Mouse (Mus musculus) gastrocnemius, postnatal 36 days (tissue): ENCODE data around the gene Fut8. TPM values are rescaled to one million over a fixed set of nuclear protein-coding genes. Genes with fewer than 3 reads are reported as not detected.
"Not testable (repeated sequence)": the region's sequence is repeated elsewhere in the genome, so short reads cannot be mapped to it uniquely, and the experiment has no call there.

ENCODE experiments used
- DNase-seq, 2 experiments: peaks; one replicate each; pipeline ENCODE4 v3.0.0; 2022
- intact Hi-C: fragments of 180-260 bp; cut with DNase I; formaldehyde crosslinking; loops from one replicate; pipeline ENCODE4 v1.15.1; 2025
- total RNA-seq, 2 experiments: library from RNA; stranded (reverse); gene quantifications; 2 replicates each; pipeline ENCODE4 v1.2.3; 2021

The Fut8 gene
- total RNA-seq, 2 experiments from 2014 or later: 13.1 to 13.4 TPM

GRCm38 (mm10) chr12:77216511-77217192 lies 21.3 kb upstream of the Fut8 start:
- intact Hi-C loops: no loop called here
- DNase-seq: no peak

DNA sequence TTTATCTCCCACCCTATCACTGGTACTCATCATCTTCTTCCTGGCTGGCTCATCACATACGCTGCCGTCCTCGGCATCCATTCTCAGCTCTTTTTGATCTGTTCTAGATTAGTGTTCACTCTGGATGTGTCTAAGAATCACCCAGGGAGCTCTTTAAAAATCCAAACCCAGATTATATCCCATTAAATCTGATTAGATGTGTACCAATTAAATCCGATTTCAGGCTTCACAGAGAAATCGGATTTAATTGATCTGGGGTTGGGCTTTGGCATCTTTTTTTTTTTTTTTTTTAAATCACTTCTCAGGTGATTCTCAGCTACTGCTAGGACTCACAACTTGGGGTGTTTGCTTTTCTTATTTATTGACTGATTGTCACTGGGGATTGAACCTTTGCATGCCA lies 17.3 kb upstream of the Fut8 start:
- intact Hi-C loops: no loop called here
- DNase-seq: no peak

GRCm38 (mm10) chr12:77222272-77222874 lies 15.6 kb upstream of the Fut8 start:
- intact Hi-C loops: no loop called here

GRCm38 (mm10) chr12:77223595-77223994 lies 14.3 kb upstream of the Fut8 start:
- no peak for DNase-seq
- intact Hi-C loops: no loop called here

More at GRCm38 (mm10) chr12:77222272-77222874, 15.6 kb upstream of the Fut8 start:
- no peak for DNase-seq

GRCm38 (mm10) chr12:77224121-77224520 lies 13.8 kb upstream of the Fut8 start:
- intact Hi-C loops: no loop called here
- DNase-seq: no peak

- intact Hi-C loops: no loop called here
- DNase-seq: no peak
These were observed 13.0 kb upstream of the Fut8 start for GRCm38 (mm10) chr12:77224891-77225290.

- intact Hi-C loops: no loop called here
These were observed 12.2 kb upstream of the Fut8 start for GRCm38 (mm10) chr12:77225727-77226126.

DNA sequence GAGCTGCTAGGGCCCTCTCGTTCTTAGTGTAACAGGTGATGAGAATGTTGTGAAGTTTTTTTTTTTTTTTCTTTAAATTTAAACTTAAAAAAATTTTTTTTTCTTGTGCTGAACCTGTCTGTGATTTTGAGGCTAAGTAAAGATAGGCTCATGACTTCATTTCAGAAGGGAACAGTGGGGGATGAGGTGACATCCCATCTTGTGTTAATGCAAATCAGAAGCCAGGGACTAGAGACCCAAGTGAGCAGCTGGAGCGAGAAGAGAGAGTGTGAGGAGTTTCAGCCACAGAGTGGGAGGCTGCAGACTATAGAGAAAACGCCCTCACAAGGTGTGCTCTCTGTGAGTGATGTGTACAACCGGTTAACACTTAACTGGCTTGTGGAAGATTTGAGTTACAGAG lies 2.0 kb upstream of the Fut8 start:
- intact Hi-C loops: loop anchor here (10.0 kb wide), 1 partner anchor 231 kb away; no protein-coding TSS in a partner anchor
- no peak for DNase-seq

More at GRCm38 (mm10) chr12:77225727-77226126, 12.2 kb upstream of the Fut8 start:
- no peak for DNase-seq

DNA sequence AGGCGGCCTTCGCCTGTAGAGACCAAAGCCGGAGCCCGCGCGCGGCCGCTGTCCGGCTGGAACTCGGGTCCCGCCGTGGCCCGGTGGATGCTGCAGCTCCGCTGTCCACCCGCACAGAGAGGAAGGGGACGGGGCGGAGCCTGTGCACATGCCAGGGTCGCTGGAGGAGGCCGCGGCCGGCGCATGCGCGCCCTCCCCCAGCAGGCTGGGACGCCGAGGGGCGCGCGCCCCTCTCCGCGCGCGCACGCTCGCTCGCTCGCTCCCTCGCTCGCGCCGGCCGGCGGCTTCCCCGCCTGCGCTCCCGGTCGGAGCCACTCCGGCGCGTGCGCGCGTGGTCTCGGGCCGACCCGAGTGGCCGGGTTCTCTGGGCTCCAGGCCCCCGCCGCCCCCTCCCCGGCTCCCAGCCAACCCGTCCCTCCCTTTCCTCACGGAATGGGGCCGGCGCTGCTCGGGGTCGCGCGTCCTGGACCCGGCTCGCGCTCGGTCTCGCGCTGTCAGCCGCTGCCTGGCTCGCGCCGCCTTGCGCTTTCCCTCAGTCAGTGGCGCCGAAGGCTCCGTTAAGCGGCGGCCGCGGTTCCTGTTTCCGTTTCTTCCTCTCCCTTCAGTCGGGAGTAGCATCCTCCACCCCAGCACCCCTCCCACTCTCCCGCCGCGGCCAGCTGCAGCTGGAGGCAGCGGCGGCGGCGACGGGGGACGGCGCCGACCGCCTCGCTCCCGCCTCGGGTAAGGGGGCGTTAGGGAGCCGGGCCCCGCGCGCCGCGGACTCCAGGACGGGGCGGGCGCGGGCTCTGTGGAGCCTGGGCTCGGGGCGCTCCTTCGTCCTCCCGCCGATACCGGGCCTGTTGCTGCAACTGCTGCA lies 835 bp downstream of the Fut8 start:
- intact Hi-C loops: loop anchor here (10.0 kb wide), 1 partner anchor 234 kb away; no protein-coding TSS in a partner anchor
- DNase-seq: peak; percentile 90 to 91

GRCm38 (mm10) chr12:77239390-77240061 lies 1.6 kb downstream of the Fut8 start:
- DNase-seq: no peak
- intact Hi-C loops: loop anchor here (5.0 to 10.0 kb wide), 3 partner anchors 235 to 428 kb away; no protein-coding TSS in a partner anchor

GRCm38 (mm10) chr12:77240372-77240771 lies 2.4 kb downstream of the Fut8 start:
- intact Hi-C loops: loop anchor here (5.0 to 10.0 kb wide), 2 partner anchors 324 to 427 kb away; no protein-coding TSS in a partner anchor
- DNase-seq: no peak

- intact Hi-C loops: loop anchor here (5.0 to 10.0 kb wide), 2 partner anchors 324 to 426 kb away; no protein-coding TSS in a partner anchor
- DNase-seq: no peak
These were observed 2.9 kb downstream of the Fut8 start for GRCm38 (mm10) chr12:77240839-77241238.

GRCm38 (mm10) chr12:77262650-77263049 lies 24.7 kb downstream of the Fut8 start:
- DNase-seq: no peak
- intact Hi-C loops: no loop called here

GRCm38 (mm10) chr12:77263816-77264215 lies 25.9 kb downstream of the Fut8 start:
- no peak for DNase-seq
- intact Hi-C loops: no loop called here

- no peak for DNase-seq
- intact Hi-C loops: no loop called here
These were observed 32.8 kb downstream of the Fut8 start for GRCm38 (mm10) chr12:77270694-77271093.

GRCm38 (mm10) chr12:77288507-77288906 lies 50.6 kb downstream of the Fut8 start:
- no peak for DNase-seq
- intact Hi-C loops: no loop called here

- intact Hi-C loops: no loop called here
- no peak for DNase-seq
These were observed 53.1 kb downstream of the Fut8 start for GRCm38 (mm10) chr12:77291017-77291416.

DNA sequence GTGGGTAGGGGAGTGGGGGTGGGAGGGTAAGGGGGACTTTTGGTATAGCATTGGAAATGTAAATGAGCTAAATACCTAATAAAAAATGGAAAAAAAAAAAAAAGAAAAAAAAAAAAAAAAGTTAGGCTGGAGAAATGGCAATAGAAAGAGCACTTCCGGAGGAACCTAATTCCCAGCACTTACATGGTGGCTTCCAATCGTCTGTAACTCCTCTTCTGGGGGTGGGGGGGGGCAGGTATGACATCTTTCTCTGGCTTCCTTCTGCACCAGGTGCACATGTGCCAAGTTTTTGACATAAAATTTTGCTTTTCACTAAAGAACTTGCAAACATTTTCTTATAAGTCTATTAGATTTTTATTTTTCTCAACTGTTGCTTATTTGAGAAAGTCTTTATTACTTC lies 53.9 kb downstream of the Fut8 start:
- intact Hi-C loops, DNase-seq: not testable (repeated sequence)

- intact Hi-C loops: no loop called here
- DNase-seq: no peak
These were observed 54.7 kb downstream of the Fut8 start for GRCm38 (mm10) chr12:77292375-77293258.
